Mouse (Mus musculus) heart, postnatal 14 days (tissue): ENCODE measurements around the gene Angptl3. TPM values are rescaled to one million over a fixed set of nuclear protein-coding genes. Genes with fewer than 3 reads are reported as not detected.

Experiments
- DNase-seq, 2 experiments: peaks; one replicate each; pipeline ENCODE4 v3.0.0; 2021 to 2022
- intact Hi-C: fragments of 180-260 bp; cut with DNase I; formaldehyde crosslinking; loops from one replicate; pipeline ENCODE4 v1.15.1; 2025
- long read RNA-seq, 2 experiments: library from polyadenylated mRNA; stranded (forward); transcript quantifications; one replicate each; pipeline ENCODE4 v2.0.0; 2021
- total RNA-seq, 2 experiments: library from RNA; stranded (reverse); gene quantifications; 2 replicates each; pipeline ENCODE4 v1.2.3; 2021

Angptl3 gene
- 1 to 10 TPM; 2.3 to 3.1 TPM for total RNA-seq
- long read RNA-seq, experiment 1, partial matches to known transcripts: 0 of 1 reads
- long read RNA-seq, experiment 1, other reads (novel, unspliced or antisense): 0 of 1 reads
- long read RNA-seq, experiment 2: 0 reads

GRCm38 (mm10) chr4:99030686-99031085 lies at the start of gene Angptl3:
TSS of gene Angptl3 (plus strand) at chr4:99030954.
- intact Hi-C loops: no loop called here
- no peak for DNase-seq

GRCm38 (mm10) chr4:98984701-98985100 lies 46.1 kb upstream of the Angptl3 start:
- intact Hi-C loops: no loop called here
- no peak for DNase-seq

- DNase-seq: no peak
- intact Hi-C loops: no loop called here
Observed at GRCm38 (mm10) chr4:98993491-98993890, 37.3 kb upstream of the Angptl3 start.

- intact Hi-C loops: no loop called here
- DNase-seq: no peak
Observed at GRCm38 (mm10) chr4:99005574-99005973, 25.2 kb upstream of the Angptl3 start.

DNA sequence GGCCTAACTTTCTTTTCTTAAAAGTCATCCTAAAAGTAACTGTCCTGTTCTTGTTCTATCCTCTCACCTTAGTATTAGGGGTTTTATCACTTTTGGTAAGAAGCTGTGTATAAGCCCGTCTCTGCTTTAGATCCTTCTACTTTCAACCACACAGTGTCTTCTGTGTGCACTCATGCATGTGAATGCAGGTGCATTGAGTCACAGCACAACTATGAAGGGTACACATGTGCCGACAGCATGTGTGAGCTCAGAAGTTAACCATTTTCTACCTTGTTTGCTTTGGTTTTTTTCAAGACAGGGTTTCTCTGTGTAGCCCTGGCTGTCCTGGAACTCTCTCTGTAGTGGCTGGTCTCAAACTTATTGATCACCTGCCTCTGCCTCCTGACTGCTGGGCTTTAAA lies 24.4 kb upstream of the Angptl3 start:
- intact Hi-C loops: no loop called here
- no peak for DNase-seq

- intact Hi-C loops: no loop called here
- no peak for DNase-seq
Observed at GRCm38 (mm10) chr4:99011039-99011438, 19.7 kb upstream of the Angptl3 start.

- DNase-seq: no peak
- intact Hi-C loops: loop anchor here (5.0 kb wide), 1 partner anchor 160 kb away; no protein-coding TSS in a partner anchor
Observed at GRCm38 (mm10) chr4:99022221-99022620, 8.5 kb upstream of the Angptl3 start.

- intact Hi-C loops: no loop called here
- DNase-seq: no peak
Observed at GRCm38 (mm10) chr4:99028377-99028776, 2.4 kb upstream of the Angptl3 start.

GRCm38 (mm10) chr4:99032921-99033320 lies 2.2 kb downstream of the Angptl3 start:
- intact Hi-C loops: no loop called here
- peak in 1 of 2 experiments; percentile 14 for DNase-seq

DNA sequence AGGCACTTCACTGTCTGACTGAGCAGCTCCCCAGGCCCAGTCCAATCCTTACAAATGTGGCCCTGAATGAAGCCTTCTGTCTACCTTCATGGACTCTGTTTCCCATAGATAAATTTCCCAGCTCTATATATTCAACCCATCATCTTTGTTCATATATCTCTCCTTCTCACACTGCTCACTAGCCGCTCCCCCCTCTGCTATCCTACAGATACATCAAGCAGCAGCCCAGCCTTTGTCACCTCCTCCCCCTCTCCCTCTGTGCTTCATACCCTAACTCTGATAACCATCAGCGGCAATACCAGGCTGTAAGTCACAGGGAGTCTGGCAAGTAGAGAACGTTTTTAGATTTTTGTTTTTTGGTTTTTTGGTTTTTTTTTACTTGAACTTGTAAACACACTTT lies 14.1 kb downstream of the Angptl3 start:
- no peak for DNase-seq
- intact Hi-C loops: no loop called here

- intact Hi-C loops: no loop called here
- DNase-seq: no peak
Observed at GRCm38 (mm10) chr4:99046471-99046870, 15.7 kb downstream of the Angptl3 start.

GRCm38 (mm10) chr4:99048581-99048980 lies 17.8 kb downstream of the Angptl3 start:
- no peak for DNase-seq
- intact Hi-C loops: no loop called here

DNA sequence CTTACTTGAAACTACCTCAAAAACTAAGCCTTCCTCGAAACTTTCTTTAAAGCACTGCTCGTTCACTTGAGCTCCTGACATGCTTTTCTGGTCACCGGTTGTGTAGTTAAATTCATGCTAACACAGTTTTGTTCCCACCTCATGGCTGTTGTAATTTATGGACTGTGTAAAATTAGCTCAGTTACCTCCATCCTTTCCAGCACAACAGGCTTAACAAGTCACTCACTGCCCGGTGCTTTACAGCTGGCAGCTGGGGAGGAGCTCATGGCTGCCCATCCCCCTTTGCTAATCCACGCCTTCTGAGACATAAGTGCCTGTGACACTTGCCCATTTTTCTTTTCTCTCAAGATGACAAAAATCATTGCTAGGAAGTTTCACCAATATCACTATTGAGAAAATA lies 33.8 kb downstream of the Angptl3 start:
- no peak for DNase-seq
- intact Hi-C loops: no loop called here

- no peak for DNase-seq
- intact Hi-C loops: no loop called here
Observed at GRCm38 (mm10) chr4:99068806-99069205, 38.1 kb downstream of the Angptl3 start.

DNA sequence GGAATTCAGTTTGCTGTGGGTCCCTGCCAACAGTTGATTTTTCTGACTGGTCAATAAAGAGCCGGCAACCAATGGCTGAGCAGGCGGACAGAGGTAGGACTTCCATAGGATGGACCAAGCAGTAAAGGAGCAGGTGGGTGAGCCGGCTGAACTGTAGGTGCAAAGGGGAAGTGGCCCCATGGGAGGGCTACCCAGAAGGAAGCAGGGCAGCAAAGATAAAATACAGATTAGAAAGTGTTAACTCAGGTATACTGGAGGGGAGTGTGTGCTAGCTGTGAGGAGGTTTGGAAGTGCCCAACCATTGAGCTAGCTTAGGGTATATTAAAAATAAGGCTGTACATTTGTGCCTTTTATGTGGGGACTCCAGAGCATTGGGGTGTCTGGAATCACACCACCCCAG lies 47.3 kb downstream of the Angptl3 start:
- intact Hi-C loops: no loop called here
- DNase-seq: no peak

DNA sequence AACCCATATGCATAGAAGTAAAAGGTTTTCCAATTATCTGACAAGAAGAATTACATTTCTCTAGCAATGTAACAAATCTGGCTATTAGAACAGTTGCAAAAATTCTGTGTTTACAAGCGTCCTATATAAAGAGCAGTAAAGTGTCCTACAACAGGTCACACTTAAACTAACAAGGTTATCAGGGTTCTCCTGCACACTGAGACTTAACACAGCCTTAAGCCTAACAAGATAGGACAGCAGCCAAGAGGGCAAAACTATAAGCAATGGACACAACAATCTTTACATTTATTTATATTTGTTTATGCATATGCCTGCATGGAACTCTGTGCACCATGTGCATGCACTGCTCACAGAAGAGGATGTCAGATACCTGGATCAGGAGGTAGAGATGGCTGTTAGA lies 50.4 kb downstream of the Angptl3 start:
- intact Hi-C loops: no loop called here

GRCm38 (mm10) chr4:99083862-99084261 lies 53.1 kb downstream of the Angptl3 start:
- DNase-seq: no peak
- intact Hi-C loops: no loop called here

More for the DNA sequence above, 50.4 kb downstream of the Angptl3 start:
- no peak for DNase-seq

GRCm38 (mm10) chr4:99087760-99088485 lies 57.2 kb downstream of the Angptl3 start:
- DNase-seq: no peak
- intact Hi-C loops: no loop called here

GRCm38 (mm10) chr4:99091151-99091701 lies 60.5 kb downstream of the Angptl3 start:
- intact Hi-C loops: no loop called here
- no peak for DNase-seq

GRCm38 (mm10) chr4:99091777-99092176 lies 61.0 kb downstream of the Angptl3 start:
- intact Hi-C loops: no loop called here
- no peak for DNase-seq
